Mouse (Mus musculus) stomach, postnatal 0 days (tissue): ENCODE results near the gene Aldh1l1. TPM values are rescaled to one million over a fixed set of nuclear protein-coding genes. Genes with fewer than 3 reads are reported as not detected.

Source experiments
- ATAC-seq: fragments of 200-750 bp; cut with Nextera tagmentation; 2 replicates; pipeline ENCODE4 v1.8.0; 2017; ENCODE audit not compliant: low FRiP score, low TSS enrichment
- DNase-seq: peaks from one replicate; pipeline ENCODE4 v3.0.0-alpha.2; 2016; ENCODE audit warnings: low spot score
- H3K27ac ChIP-seq: fragments of 300-500 bp; sonication (generic); replicated peaks from 2 replicates; pipeline ENCODE4 v1.5.1; 2014; ENCODE audit warnings: mild to moderate bottlenecking, control low read depth
- H3K27me3 ChIP-seq: fragments of 300-500 bp; sonication (generic); 2 replicates; pipeline ENCODE4 v1.6.1; 2014; ENCODE audit warnings: low read length; ENCODE audit not compliant: control insufficient read depth, insufficient read depth
- H3K36me3 ChIP-seq: fragments of 300-500 bp; sonication (generic); 2 replicates; pipeline ENCODE4 v1.6.1; 2014; ENCODE audit warnings: low read length, mixed read lengths; ENCODE audit not compliant: control insufficient read depth, insufficient read depth
- H3K4me1 ChIP-seq: fragments of 300-500 bp; sonication (generic); replicated peaks from 2 replicates; pipeline ENCODE4 v1.6.1; 2014; ENCODE audit warnings: antibody characterized with exemption; ENCODE audit not compliant: control insufficient read depth, insufficient read depth
- H3K4me2 ChIP-seq: fragments of 300-500 bp; sonication (generic); replicated peaks from 2 replicates; pipeline ENCODE4 v1.6.1; 2014; ENCODE audit warnings: low read depth, mild to moderate bottlenecking, control low read depth, moderate library complexity
- H3K4me3 ChIP-seq: fragments of 300-500 bp; sonication (generic); 2 replicates; pipeline ENCODE4 v1.5.1; 2014; ENCODE audit warnings: low read depth, low read length, control low read depth
- H3K9ac ChIP-seq: fragments of 300-500 bp; sonication (generic); 2 replicates; pipeline ENCODE4 v1.6.1; 2014; ENCODE audit warnings: mild to moderate bottlenecking, low read length, control low read depth, mixed read lengths
- H3K9me3 ChIP-seq: fragments of 300-500 bp; sonication (generic); 2 replicates; pipeline ENCODE4 v1.6.1; 2016; ENCODE audit warnings: low read length; ENCODE audit not compliant: control insufficient read depth
- CTCF ChIP-seq: IDR thresholded peaks from 2 replicates; pipeline ENCODE4 v1.5.1; 2016; ENCODE audit warnings: antibody characterized with exemption, low read depth, mild to moderate bottlenecking, moderate library complexity
- EP300 ChIP-seq: optimal IDR thresholded peaks from 2 replicates; pipeline ENCODE3; 2016; ENCODE audit warnings: antibody characterized with exemption
- WGBS: fragments of 180-500 bp; shearing (Covaris S2); extraction: QIAGEN DNeasy Blood & Tissue Kit; methylation state at CpG from one replicate; pipeline ENCODE4 v1.1.7; 2014; 5-methylcytosine and 5-hydroxymethylcytosine counted together
- polyA plus RNA-seq: library from polyadenylated mRNA; unstranded; fragments of >200 nt; fragmentation: Nextera tagmentation; extraction: Ambion mirVana; gene quantifications from 2 replicates; pipeline ENCODE4 v1.2.1, GENCODE M21; 2015

The Aldh1l1 gene
- polyA plus RNA-seq, 1 experiment from 2014 or later: 6.6 TPM

DNA sequence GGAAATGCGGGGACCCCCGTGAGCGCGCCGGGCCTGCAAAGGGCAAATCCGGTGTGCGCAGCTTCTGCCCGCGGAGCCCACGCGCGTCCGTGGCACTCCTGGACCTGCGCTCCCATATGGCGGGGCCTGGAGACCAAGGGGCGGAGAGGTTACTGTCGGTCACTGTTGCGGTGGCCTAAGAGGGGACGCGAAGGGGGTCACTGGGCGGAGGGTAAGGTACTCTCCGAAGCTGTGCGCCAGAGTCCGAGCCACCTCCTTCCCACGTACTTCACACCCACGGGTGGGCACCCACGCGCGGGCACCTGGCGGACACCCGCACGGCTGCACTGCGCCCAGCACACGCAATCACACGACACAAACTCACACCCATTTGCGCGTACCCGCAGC, 23.4 kb upstream of the Aldh1l1 start:
- ATAC-seq (peak; percentile 22), DNase-seq (no peak)
- Histone ChIP-seq H3K9ac (peak overlapping the region; percentile 76), H3K4me2 (peak overlapping the region; percentile 100), H3K4me3 (peak overlapping the region; percentile 64), H3K9me3 (no peaks in the 10 kb centered on the region), H3K4me1 (no peaks in the 10 kb centered on the region), H3K27me3 (peaks cover 3% of the 10 kb centered on the region; the same call in 1 of the 2 replicates), H3K27ac (peak overlapping the region; percentile 71), H3K36me3 (peaks cover 4% of the 10 kb centered on the region; the same call in 1 of the 2 replicates)
- under 1% methylated on average over 32 of the region's 38 CpGs for WGBS
- no peak for TF ChIP-seq EP300

DNA sequence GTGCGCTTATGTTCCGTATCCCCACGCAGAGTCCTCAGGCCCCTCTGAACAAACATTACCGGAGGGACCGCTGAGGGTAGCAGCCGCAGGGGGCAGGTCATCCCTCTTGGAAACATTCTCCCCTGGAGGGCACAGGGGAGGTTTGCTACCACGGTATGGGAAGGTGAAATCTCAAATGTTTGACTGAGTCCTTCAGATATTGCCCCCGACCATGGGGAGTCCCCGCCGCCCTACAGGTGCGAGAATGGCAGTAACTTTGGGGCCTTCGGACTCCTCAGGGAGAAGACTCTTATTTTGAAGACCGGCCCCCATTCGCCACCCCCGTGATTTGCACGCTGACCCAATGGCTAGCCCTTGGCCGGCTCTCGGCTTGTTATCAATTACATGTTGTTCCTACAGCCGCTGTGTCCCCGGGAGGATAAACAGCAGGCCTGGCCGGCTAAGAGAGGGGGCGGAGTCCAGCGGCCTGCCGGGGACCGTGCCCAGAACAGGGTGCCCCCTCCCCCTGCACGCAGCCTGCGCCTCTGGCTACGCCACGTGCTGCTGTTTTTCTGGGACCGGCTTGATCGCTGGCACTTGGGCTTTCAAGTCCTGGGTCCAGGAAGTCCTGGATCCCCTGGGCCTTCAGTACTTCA, 22.9 kb upstream of the Aldh1l1 start:
- Histone ChIP-seq H3K9me3 (no peaks in the 10 kb centered on the region), H3K4me1 (no peaks in the 10 kb centered on the region), H3K4me2 (peak overlapping the region; percentile 100), H3K36me3 (peaks cover 4% of the 10 kb centered on the region; the same call in 1 of the 2 replicates), H3K27me3 (peaks cover 3% of the 10 kb centered on the region; the same call in 1 of the 2 replicates), H3K27ac (peak overlapping the region; percentile 71), H3K4me3 (peak overlapping the region; percentile 64), H3K9ac (peak overlapping the region; percentile 76)
- ATAC-seq: peak; percentile 92
- WGBS: under 1% methylated on average over 31 of the region's 31 CpGs
- DNase-seq: peak; percentile 91
- TF ChIP-seq EP300 (peak; percentile 7), CTCF (no peak; the same call in 1 of the 2 replicates)

DNA sequence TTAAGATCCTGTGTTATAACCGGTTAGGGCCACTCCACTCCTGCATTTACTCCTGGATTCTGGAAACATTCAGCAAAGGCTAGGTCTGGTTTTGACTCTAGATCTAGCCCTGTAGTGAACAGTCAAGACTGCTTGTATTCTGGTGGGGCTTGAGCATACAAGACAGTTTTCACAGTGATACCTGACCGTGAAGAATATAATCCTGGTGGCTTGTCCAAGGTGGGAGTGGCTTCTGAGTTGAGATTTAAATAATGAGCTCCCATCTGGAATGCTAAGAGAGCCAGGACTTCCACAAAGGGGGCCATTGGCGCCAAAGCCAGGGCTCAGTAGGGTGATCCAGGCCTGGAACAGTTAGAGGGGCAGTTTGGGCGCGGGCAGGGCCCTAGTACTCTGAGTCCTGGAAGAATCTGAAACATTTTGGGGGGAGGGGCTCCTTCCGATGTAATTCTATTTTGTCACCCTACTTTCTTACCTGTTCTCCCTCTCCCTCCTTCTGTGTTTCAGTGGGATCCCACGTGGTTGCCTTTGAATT, 22.3 kb upstream of the Aldh1l1 start:
- Histone ChIP-seq H3K36me3 (peaks cover 5% of the 10 kb centered on the region; the same call in 1 of the 2 replicates), H3K27ac (peak overlapping the region; percentile 63; the same call in 1 of the 2 replicates), H3K4me1 (no peaks in the 10 kb centered on the region), H3K9ac (peak overlapping the region; percentile 45; the same call in 1 of the 2 replicates), H3K27me3 (peaks cover 3% of the 10 kb centered on the region; the same call in 1 of the 2 replicates), H3K4me2 (peak overlapping the region; percentile 100), H3K4me3 (peak overlapping the region; percentile 64), H3K9me3 (no peaks in the 10 kb centered on the region)
- DNase-seq (no peak), ATAC-seq (no peak)
- WGBS: 52% methylated on average over 7 of the region's 7 CpGs
- no peak for TF ChIP-seq CTCF
- TF ChIP-seq EP300: no peak

DNA sequence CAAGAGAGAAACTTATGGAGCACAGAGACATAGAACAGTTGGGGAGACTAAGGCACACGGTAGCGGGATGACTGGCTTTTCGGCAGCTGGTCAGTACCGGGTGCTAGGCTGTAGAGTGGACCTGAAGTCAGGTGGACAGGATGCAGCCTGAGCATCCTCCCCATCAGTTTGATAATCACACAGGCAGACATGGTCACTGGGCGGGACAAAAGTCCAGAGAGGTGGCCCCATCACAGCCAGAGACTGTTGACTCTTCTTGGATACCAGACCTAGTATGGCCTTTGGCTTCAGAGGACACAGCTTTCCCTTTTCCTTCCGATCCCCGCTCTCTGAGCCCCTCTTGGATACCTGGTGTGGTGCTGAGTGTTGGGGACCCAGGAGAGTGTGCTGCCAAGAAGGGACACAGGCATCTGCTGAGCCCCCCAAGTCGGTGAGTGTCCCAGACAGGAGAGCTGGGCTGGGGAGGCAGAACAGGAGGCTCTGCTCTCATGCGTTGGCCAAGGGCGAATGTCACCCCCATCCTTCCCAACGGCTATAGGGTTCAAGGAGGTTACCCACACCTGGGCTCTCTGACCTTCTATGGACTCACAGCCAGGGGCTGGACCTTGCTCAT, 21.1 kb upstream of the Aldh1l1 start:
- TF ChIP-seq CTCF (no peak), EP300 (no peak)

DNA sequence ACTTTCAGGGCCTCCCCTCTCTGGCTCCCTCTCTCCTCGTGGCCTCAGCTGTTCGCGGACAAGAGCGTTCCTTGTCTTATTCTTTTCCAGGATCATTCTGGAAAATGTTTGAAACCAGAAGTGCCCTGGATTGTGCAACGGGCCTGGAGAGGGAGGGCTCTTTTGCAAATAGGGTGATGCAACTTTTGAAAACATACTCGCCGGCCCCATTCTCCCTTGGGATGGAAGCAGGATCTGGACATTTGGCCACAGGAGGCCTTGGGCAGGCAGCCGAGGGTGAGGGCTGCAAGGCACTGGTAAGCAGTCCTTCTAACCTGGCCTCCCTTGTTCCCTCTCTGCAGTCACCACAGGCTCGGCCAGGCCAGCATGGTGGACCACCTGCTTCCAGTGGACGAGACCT, 20.1 kb upstream of the Aldh1l1 start:
- H3K27ac ChIP-seq: peak overlapping the region; percentile 40; the same call in 1 of the 2 replicates
- no peak overlapping the region for H3K9ac ChIP-seq
- peaks cover under 1% of the 10 kb centered on the region; the same call in 1 of the 2 replicates for H3K27me3 ChIP-seq
- ATAC-seq: no peak
- H3K4me3 ChIP-seq: no peak overlapping the region
- H3K4me2 ChIP-seq: no peak overlapping the region
- H3K36me3 ChIP-seq: peaks cover 11% of the 10 kb centered on the region; the same call in 1 of the 2 replicates
- H3K4me1 ChIP-seq: peaks cover 4% of the 10 kb centered on the region
- DNase-seq: no peak
- H3K9me3 ChIP-seq: no peaks in the 10 kb centered on the region
- WGBS: 60% methylated on average over 10 of the region's 10 CpGs
- TF ChIP-seq EP300: no peak

More for the DNA sequence above, 21.1 kb upstream of the Aldh1l1 start:
- DNase-seq: no peak
- Histone ChIP-seq H3K9me3 (no peaks in the 10 kb centered on the region), H3K9ac (no peak overlapping the region), H3K36me3 (peaks cover 11% of the 10 kb centered on the region; the same call in 1 of the 2 replicates), H3K4me3 (no peak overlapping the region), H3K27ac (no peak overlapping the region; the same call in 1 of the 2 replicates), H3K4me1 (no peaks in the 10 kb centered on the region), H3K4me2 (no peak overlapping the region), H3K27me3 (peaks cover 3% of the 10 kb centered on the region; the same call in 1 of the 2 replicates)
- WGBS: 87% methylated on average over 11 of the region's 11 CpGs
- ATAC-seq: no peak
